ENCODE assay signal across 9 mouse cellular contexts in the genomic region with DNA sequence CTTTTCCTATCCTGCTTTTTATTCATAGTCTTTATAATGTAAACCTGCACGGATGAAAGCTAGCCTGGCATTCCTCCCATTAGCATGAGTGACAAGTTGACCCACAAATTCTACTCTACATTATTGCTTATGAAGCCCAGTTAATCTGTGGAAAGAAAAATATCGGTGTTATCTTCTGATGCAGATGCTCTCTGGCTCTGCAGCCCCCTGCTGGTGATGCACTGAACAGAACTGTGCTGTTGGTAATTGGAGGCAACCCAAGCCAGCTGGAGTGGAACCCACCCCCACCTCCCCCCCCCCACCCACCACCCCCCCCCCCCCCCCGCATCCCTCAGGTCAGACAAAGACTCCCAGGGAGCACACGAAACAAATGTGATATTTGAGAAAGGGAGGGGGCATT.
DNase-seq lines count a peak whose midpoint lies in the region; ATAC-seq and TF ChIP-seq lines count a peak whose summit lies in the region.
"Had no signal": no experiment of that assay in that cellular context is flagged by ENCODE, and none has a peak within 500 bp of the region (broad histone marks: within the 10 kb centered on the region; RNA-seq: fewer than 3 reads in every experiment).

No protein-coding gene starts in this region.

- no peak overlapping the region for H3K27ac ChIP-seq in heart, adult 2 months
- no peak overlapping the region for H3K27ac ChIP-seq in heart, embryonic 10.5 days
- no peak overlapping the region for H3K27ac ChIP-seq in forebrain, embryonic 16.5 days (ENCODE audit: low read length)
- no peak overlapping the region for H3K27ac ChIP-seq in hindbrain, embryonic 16.5 days (ENCODE audit: low read depth, low read length)
- no peak overlapping the region for H3K27ac ChIP-seq in midbrain, embryonic 14.5 days (replicated peaks; ENCODE audit: low read depth, low read length)
- H3K27ac ChIP-seq: lung, embryonic 15.5 days had no signal

- H3K9me3 ChIP-seq in heart, embryonic 10.5 days: no peaks in the 10 kb centered on the region
- H3K9me3 ChIP-seq in forebrain, embryonic 16.5 days (ENCODE audit: control insufficient read depth, low read length): no peaks in the 10 kb centered on the region
- H3K9me3 ChIP-seq in hindbrain, embryonic 16.5 days (ENCODE audit: control insufficient read depth, low read length): no peaks in the 10 kb centered on the region
- no peaks in the 10 kb centered on the region for H3K9me3 ChIP-seq in midbrain, embryonic 14.5 days (ENCODE audit: control insufficient read depth, low read length)
- H3K9me3 ChIP-seq: lung, embryonic 15.5 days had no signal

- no peak overlapping the region for H3K4me2 ChIP-seq in forebrain, embryonic 16.5 days (ENCODE audit: low read length)
- no peak overlapping the region for H3K4me2 ChIP-seq in hindbrain, embryonic 16.5 days (ENCODE audit: low read length)
- H3K4me2 ChIP-seq in midbrain, embryonic 14.5 days (ENCODE audit: low read length): no peak overlapping the region
- H3K4me2 ChIP-seq: lung, embryonic 15.5 days had no signal

- no peak for TF ChIP-seq POLR2A in heart, adult 2 months (IDR thresholded peaks at IDR 0.05; ENCODE audit: insufficient read depth, low read depth, low read length)
- TF ChIP-seq POLR2A in brain, embryonic 14.5 days (IDR thresholded peaks at IDR 0.05; ENCODE audit: borderline replicate concordance, extremely low read depth, insufficient read depth, insufficient read length, poor library complexity, severe bottlenecking): no peak

- H3K4me1 ChIP-seq in heart, adult 2 months (ENCODE audit: control insufficient read depth, insufficient read depth, low read length): no peaks in the 10 kb centered on the region
- H3K4me1 ChIP-seq in heart, embryonic 10.5 days: no peaks in the 10 kb centered on the region
- H3K4me1 ChIP-seq in forebrain, embryonic 16.5 days (replicated peaks; ENCODE audit: control insufficient read depth, insufficient read depth, low read length): no peaks in the 10 kb centered on the region
- H3K4me1 ChIP-seq in hindbrain, embryonic 16.5 days (ENCODE audit: control insufficient read depth, insufficient read depth, low read depth, low read length): no peaks in the 10 kb centered on the region
- H3K4me1 ChIP-seq in midbrain, embryonic 14.5 days (ENCODE audit: control insufficient read depth, insufficient read depth, low read length): no peaks in the 10 kb centered on the region
- H3K4me1 ChIP-seq: lung, embryonic 15.5 days had no signal

- TF ChIP-seq EP300 in heart, adult 2 months (IDR thresholded peaks at IDR 0.05; ENCODE audit: insufficient read depth, low read depth, low read length): no peak

- DNase-seq in heart, adult 2 months: peak; percentile 28 to 60
- DNase-seq in heart, embryonic 10.5 days (ENCODE audit: low spot score): no peak
- DNase-seq in brain, embryonic 14.5 days (ENCODE audit: low read depth): peak; percentile 74
- peak; percentile 70 for DNase-seq in left cerebral cortex, postnatal 4 days
- peak; percentile 85 for DNase-seq in midbrain, embryonic 14.5 days
- DNase-seq in thymus, postnatal 0 days (ENCODE audit: low spot score): peak; percentile 51

- intact Hi-C loops in heart, adult 2 months (cut with DNase I): loop anchor here (5.0 to 10.0 kb wide), 2 partner anchors 273 to 440 kb away; no protein-coding TSS in a partner anchor
- intact Hi-C loops in left cerebral cortex, postnatal 4 days (cut with DNase I): no loop called here

- no peaks in the 10 kb centered on the region for H3K79me2 ChIP-seq in heart, adult 2 months (replicated peaks; ENCODE audit: control insufficient read depth, insufficient read depth, low read length)

- H3K27me3 ChIP-seq in heart, adult 2 months (ENCODE audit: control insufficient read depth, insufficient read depth, low read length): no peaks in the 10 kb centered on the region
- no peaks in the 10 kb centered on the region for H3K27me3 ChIP-seq in heart, embryonic 10.5 days (ENCODE audit: insufficient read depth, poor library complexity, severe bottlenecking)
- H3K27me3 ChIP-seq in forebrain, embryonic 16.5 days (replicated peaks; ENCODE audit: control insufficient read depth, insufficient read depth, low read length): no peaks in the 10 kb centered on the region
- no peaks in the 10 kb centered on the region for H3K27me3 ChIP-seq in hindbrain, embryonic 16.5 days (replicated peaks; ENCODE audit: control insufficient read depth, insufficient read depth, low read length)
- H3K27me3 ChIP-seq in midbrain, embryonic 14.5 days (ENCODE audit: control insufficient read depth, insufficient read depth, low read length): no peaks in the 10 kb centered on the region
- H3K27me3 ChIP-seq: lung, embryonic 15.5 days had no signal

- H3K36me3 ChIP-seq in heart, adult 2 months (ENCODE audit: control insufficient read depth, insufficient read depth, low read length): no peaks in the 10 kb centered on the region
- no peaks in the 10 kb centered on the region for H3K36me3 ChIP-seq in heart, embryonic 10.5 days
- H3K36me3 ChIP-seq in forebrain, embryonic 16.5 days (ENCODE audit: control insufficient read depth, insufficient read depth): no peaks in the 10 kb centered on the region
- no peaks in the 10 kb centered on the region for H3K36me3 ChIP-seq in hindbrain, embryonic 16.5 days (ENCODE audit: control insufficient read depth, insufficient read depth, low read length)
- no peaks in the 10 kb centered on the region for H3K36me3 ChIP-seq in midbrain, embryonic 14.5 days (ENCODE audit: control insufficient read depth, insufficient read depth, low read length)
- H3K36me3 ChIP-seq: lung, embryonic 15.5 days had no signal

- no peak overlapping the region for H3K9ac ChIP-seq in heart, adult 2 months (ENCODE audit: low read depth, low read length)
- H3K9ac ChIP-seq in forebrain, embryonic 16.5 days (replicated peaks; ENCODE audit: low read depth, low read length): no peak overlapping the region
- no peak overlapping the region for H3K9ac ChIP-seq in hindbrain, embryonic 16.5 days (ENCODE audit: low read depth, low read length)
- no peak overlapping the region for H3K9ac ChIP-seq in midbrain, embryonic 14.5 days (replicated peaks; ENCODE audit: low read length)
- H3K9ac ChIP-seq: lung, embryonic 15.5 days had no signal

- peak; percentile 69 for TF ChIP-seq CTCF in heart, adult 2 months (IDR thresholded peaks at IDR 0.05)
- peak; percentile 72; the same call in 1 of the 2 replicates for TF ChIP-seq CTCF in brain, embryonic 14.5 days (IDR thresholded peaks at IDR 0.05; ENCODE audit: borderline replicate concordance, extremely low read depth, insufficient read depth, insufficient read length)

- WGBS in heart, adult 2 months: 36% methylated on average over 3 of the region's 4 CpGs
- 32% methylated on average over 3 of the region's 4 CpGs for WGBS in heart, embryonic 10.5 days
- 22% methylated on average over 3 of the region's 4 CpGs for WGBS in forebrain, embryonic 16.5 days
- WGBS in hindbrain, embryonic 16.5 days: 21% methylated on average over 3 of the region's 4 CpGs
- 18% methylated on average over 4 of the region's 4 CpGs for WGBS in midbrain, embryonic 14.5 days

- no peak overlapping the region for H3K4me3 ChIP-seq in heart, adult 2 months
- H3K4me3 ChIP-seq in heart, embryonic 10.5 days: no peak overlapping the region
- H3K4me3 ChIP-seq in forebrain, embryonic 16.5 days (replicated peaks; ENCODE audit: low read length): no peak overlapping the region
- no peak overlapping the region for H3K4me3 ChIP-seq in hindbrain, embryonic 16.5 days (ENCODE audit: low read length)
- no peak overlapping the region for H3K4me3 ChIP-seq in midbrain, embryonic 14.5 days (replicated peaks; ENCODE audit: low read depth, low read length)
- H3K4me3 ChIP-seq: lung, embryonic 15.5 days had no signal

- ATAC-seq in forebrain, embryonic 16.5 days: peak; percentile 58
- peak; percentile 45; the same call in 1 of the 2 replicates for ATAC-seq in hindbrain, embryonic 16.5 days
- ATAC-seq in midbrain, embryonic 14.5 days (ENCODE audit: low FRiP score, low TSS enrichment): peak; percentile 48; the same call in 1 of the 2 replicates
